Mouse (Mus musculus): ENCODE results near the gene Map2k2. TPM values are rescaled to one million over a fixed set of nuclear protein-coding genes. Genes with fewer than 3 reads are reported as not detected.

Map2k2 gene
- total RNA-seq, 1 experiment from 2014 or later = 161 TPM

DNA sequence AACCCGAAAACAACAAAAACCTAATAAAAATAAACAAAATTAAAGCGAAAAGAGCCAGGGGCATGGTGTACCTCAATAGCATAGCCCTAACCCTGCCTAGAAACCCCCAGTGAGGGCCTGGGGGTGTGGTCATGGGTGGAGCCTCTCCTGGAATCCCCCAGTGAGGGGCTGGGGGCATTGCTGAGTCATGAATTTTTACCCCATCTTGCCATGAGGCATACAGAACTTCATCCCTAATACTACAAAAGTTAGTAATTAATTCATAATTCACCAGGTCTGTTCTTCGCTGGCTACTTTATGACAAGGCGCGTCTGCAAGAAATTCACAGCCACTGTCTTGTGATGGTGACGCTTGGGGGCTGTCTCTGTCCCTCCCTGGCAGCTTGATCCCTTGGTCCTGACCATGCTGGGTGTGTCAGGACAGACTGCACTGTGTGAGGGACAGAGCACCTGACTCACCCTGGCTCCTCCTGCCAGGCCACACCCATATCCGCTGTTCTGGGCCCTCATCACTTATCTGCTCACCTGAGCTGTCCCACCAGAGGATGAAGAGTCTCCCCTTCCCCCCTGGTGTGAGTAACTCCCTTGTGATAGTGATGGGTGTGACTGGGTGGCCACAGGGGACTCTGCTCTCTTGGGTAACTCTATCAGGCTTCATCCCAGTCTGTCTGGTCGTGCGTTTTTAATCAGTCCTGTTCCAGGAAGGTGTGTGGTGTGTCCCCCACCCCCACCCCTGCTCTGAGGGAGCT, 10.6 kb upstream of the Map2k2 start:
- DNase-seq = no peak

DNA sequence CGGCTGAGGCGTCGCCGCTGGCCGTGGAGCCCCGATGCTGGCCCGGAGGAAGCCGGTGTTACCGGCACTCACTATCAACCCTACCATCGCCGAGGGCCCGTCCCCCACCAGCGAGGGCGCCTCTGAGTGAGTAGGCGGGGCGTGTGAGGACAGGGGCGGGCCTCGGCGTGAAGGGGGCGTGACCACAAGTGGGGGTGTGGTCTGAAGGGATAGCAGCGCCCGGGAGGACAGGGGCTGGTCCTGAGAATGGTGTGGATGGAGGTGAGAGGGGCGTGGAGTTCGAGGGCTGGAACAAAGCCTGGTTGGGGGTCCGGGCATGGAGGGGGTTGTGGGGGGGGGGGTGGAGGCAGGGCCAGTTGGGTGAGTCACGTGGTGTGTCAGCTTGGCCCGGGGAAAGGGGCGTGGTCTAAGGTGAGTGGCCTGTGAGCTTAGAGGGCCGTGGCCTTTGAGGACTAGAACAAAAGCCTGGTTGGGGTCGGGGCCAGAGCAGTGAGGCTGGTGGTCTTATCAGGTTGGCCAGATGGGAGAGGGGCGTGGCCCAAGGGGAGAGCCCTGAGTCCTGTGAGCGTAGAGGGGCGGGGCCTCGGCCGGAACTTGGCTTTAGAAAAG, 502 bp downstream of the Map2k2 start:
- DNase-seq = peak; percentile 96

DNA sequence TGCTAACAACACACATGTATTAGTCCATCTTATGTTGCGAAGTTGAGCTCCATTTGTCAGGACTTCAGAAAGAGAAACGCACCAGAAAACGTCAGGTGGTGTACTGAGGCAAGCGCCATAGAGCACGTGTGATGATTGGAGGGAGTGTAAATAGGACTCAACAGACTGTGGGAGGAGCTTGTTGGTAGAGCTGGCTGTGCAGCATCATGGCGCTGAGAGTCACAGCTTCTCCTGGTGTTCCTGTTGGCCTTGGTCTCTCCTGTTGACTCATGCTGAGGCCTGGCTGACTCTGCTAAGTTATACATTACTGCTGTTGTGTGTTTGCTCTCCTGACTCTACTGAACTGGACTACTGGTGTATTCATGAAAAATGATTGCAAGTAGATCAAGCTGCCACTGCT, 7.2 kb downstream of the Map2k2 start:
- no peak for DNase-seq

DNA sequence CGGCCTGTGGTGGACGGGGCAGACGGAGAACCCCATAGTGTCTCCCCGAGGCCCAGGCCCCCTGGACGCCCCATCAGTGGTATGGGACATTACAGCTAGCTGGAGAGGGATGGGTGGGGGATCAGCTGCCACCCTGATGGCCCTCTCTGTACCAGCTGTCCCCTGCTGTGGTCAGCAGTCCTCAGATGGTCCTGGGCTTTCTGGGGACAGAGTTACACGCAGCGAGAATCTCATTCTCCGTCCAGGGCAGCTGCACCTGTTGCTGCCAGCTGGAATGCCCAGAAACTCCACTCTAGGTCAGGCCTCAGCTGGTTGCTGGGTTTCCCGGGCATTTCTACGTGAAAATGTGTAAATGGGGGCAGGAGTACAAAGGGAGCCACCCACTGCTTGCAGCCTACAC, 13.9 kb downstream of the Map2k2 start:
- no peak for DNase-seq

DNA sequence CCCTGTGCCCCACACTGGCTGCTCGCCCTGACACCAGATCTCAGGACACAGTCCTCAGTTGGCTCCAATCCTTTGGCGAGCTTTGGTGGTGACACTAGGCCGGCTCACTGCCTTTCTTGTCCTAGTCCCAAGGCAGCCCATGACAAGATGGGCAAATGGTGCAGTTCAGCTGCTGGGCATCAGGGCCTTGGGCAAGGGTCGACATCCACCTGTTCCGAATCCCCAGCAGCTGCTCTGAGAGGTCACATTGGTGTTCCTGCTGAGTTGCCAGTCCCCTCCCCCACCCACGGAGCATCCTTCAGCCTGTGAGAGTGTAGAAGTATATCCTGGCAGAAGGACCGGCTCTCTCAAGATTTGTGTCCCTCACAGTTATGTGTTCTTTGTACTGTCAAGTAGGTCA, 14.9 kb downstream of the Map2k2 start:
- DNase-seq = no peak

DNA sequence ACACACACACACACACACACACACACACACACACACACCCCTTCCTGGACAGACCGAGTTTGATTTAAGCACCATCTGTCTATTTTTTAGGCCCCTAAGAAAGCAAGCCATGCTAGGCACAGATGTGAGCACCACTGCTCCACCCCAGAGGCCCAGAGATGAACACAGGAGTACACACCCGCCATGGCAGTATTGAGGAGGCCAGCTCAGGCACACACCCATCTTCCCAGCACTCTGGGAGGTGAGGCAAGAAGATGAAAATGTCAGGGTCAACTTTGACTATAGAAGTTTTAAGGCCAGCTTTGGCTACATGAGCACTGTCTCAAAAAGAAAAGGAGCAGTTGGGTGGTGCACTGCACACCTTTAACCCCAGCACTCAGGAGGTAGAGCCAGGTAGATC, 17.2 kb downstream of the Map2k2 start:
- peak; percentile 23 for DNase-seq

DNA sequence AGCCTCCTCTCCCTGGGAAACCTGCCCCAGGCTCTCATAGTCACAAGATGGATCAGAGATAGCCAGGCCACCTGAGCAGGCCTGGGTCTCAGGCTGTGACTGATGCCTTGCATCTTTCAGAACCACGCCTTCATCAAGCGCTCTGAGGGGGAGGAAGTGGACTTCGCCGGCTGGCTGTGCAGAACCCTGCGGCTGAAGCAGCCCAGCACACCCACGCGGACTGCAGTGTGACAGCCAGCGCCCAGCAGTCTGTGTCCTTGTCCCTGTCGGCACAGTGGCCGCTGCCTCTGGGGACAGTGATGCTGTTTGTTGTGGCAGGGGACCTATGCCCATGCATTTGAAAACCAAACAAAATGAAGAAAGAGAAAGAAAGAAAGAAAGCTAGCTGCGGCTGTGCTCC, 17.8 kb downstream of the Map2k2 start:
- DNase-seq = peak; percentile 62

DNA sequence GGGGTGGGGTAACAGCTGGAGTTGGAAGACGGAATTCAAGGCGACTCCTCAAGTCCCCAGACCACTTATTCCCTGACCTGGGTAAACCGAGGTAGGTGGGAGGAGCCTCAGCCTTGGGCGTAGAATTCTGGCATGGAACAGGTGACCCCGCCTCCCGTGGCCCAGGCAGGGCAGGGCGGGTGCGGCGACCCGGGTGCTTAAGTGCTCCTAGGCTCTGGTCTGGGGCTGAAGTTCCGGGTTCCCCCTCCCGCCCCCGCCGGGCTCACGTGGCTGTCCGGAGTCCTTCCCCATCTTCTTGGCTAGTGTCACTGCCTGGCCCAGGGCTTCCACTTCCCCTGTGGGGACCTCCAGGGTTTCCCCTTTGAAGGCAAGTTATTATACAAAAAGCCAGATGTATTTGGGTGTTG, 28.5 kb downstream of the Map2k2 start:
- DNase-seq = peak; percentile 82

DNA sequence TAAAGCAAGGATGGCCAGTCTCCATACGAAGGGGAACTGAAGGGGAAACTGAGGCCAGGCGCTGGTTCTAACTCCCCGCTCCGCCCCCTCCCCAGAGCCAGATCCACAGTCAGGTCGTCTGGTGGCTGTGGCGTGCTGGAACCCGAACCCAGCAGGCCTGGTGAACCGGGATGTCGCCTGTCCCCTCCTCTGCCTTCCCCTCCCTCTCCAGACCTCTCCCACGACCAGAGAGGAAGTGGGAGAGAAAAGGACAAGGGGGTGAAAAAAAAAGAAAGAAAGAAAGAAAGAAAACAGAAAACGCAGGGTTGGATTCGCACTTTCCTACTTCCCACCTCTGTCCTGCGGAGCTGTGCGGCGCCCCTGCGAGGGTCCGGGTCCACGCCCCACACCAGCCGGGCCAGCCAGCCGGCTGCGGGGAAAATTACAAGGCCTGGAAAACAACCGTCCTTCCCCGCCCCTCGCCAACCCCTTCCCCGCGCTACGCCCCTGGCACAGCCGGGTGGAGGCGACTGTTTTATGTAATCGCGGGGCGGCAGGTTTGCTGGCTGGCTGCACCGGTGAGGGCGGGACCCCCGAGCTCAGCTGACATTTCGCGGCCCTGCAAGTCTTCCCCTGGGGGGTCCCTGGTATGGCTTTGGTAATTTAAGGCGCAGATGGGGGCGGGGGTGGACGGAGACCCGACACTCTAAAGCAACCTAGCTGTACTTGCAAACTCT, 29.4 kb downstream of the Map2k2 start, which contains the start of gene Zbtb7a:
Gene Zbtb7a, plus strand, starts transcription at position 255 of the 716 bp plus-strand sequence.
- DNase-seq = peak; percentile 67

DNA sequence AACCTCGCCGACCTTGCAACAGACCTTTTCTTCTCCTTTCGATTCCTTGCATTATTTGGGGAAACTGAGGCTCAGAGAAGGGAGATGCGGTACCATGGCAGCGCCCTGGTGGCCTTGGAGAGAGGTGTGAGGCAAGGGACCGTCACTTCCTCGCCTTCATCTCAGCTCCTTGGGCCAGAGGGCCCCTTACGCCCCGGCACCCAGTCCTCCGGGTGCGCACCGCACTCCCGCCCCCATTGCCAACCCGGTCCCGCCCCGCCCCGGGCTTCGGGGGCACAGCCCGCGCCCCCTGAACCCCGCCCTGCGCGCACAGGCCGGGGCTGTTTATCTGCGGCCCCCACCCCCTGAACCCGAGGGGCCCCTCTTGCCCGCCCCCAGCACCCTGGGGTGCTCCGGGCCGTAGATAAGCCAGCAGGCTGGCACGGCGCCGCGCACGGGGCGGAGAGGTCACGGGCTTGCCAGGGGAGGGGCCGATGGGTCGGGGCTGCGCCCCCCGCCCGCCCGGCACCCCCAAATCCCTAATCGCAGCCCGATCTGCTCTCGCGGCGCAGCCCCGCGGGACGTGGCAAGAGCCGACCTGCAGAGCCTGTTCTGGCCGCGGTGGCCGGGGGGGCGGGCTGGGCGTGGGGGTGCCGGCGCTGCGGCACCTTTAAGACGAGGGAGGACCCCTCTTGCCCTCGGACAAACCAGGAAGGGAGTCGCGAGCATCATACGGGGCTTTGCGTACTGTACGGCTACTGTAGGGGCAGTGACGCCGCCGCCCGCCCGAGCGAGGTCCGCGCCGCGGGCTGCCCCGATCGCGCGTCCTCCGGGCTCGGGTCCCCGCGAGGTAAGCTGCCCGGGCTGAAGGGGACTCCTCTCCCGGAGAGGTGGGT, 30.4 kb downstream of the Map2k2 start:
- DNase-seq = peak; percentile 88

DNA sequence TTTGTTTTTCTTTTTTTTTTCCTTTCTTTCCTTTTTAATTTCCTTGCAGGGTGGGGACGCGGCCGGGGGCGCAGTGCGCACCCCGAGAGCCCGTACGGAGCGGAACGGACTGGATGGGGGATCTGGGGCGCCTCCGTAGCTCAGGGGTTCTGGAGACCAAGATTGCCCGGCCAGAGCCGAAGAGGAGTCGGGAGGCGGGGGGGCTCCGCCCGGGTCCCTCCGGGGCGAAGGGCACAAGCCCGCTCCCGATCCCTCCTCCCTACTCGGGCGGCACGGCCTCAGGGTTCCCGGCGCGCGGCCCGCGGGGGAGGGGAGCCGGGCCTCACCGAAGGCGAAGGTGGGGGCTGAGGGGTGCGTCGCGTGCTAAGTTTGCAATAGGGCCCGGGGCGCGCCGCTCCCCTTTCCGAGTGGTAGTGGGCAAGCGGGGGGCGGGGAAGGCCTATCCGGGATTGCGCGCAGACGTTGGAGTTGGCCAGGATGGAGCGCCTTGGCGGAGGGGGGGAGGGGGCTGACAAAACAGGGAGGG, 31.1 kb downstream of the Map2k2 start:
- peak; percentile 92 for DNase-seq

DNA sequence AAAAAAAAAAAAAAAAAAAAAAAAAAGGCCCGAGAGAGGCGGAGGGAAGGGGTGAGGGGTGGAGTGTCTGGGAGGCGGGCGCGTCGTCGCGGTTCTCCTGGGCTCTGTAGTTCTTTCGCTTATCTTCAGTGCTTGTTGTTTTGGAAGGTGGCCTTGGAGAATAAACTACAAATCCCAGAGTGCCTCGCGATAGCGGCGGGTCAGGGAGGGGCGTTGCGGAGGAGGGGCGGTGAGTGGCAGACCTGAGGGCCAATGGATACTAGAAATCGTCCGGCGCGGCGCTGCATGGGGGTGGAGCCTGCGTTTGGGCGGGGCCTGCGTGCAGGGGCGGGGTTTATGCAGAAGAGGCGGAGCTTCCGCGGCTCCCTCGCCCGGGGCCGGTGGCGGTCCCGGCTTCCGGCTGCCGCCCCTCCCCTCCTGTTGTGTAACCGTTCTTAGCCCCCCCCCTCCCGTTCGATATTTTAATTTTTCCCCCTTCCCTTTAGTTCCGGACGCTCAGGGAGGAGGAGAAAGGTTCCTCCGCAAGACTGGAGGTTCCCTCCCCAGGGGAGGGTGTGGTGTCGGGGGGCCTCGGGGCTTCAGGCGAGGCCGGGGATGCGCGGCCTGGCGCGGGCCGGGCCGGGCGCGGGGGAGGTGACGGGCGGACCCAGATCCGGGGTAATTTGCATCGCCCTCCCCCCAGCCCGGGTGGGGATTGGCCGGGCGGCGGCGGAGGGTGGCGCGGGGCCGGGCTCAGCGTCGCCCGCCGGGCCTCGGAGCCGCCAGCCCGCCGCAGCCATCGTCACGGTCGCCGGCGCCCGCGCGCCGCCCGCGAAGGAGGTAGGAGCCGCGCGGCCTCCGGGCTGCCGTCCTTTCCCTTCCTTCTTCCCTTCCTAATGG, 31.8 kb downstream of the Map2k2 start:
- DNase-seq = peak; percentile 100

DNA sequence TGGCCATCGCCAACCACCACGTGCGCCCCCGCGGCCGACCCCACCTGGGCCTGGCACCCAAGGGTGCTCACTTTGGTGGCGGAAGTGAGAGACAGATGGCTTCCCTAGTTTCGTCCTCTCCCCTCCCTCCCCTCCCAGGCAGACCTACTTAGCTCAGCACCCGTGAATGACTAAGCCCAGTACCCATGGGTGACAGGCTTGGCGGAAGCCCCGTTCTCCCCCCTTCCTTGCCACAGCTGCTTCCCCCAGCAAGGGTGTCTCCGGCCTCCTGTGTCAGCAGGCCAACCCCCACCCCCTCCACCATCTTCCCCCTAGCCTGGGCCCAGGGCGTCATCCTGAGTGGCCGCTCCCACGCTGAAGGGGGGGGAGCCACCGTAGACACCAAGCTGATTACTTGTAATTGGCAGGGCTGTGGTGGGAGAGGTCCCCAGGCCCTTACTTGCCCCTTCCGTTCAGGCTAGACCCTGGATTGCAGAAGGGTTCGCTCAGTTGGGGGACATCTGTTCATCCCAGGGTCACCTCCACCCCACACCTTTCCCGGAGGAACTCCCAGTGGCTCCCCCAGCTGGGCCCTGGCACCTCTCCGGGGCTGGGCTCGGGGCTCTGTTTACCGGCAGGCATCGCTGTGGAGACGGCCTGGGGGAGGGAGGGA, 32.5 kb downstream of the Map2k2 start:
- peak; percentile 75 for DNase-seq

DNA sequence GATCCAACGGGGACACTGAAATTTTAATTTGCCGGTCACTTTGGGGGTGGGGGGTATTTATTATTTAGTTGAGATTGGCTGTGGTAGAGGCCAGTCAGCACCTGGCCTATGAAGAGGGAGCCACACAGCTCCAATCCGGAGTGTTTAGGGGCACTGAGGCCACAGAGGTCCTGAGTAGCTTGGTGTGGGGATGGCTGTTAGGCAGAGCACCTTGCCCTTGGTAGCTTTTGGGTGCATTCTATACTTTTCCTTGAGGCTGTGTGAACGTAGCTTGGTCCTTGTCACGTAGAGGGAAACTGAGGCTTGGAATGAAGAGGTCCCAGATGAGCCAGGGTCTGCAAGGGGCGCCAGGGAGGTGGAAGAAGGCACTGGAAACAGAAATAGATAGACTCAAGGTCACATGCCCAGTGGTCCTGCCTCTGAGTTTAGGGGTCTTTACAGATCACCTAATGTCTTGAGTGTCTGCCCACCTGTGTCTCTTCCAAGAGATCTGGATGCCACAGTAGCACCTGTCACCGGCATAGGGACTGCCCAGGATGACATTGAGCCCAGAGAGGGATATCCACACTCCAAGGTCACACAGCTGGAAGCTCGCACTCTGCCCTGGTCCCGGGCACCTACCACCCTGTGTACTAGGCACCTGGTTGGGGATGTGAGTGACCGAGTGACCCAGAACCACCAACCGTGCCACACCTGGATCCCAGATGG, 33.3 kb downstream of the Map2k2 start:
- DNase-seq = no peak

DNA sequence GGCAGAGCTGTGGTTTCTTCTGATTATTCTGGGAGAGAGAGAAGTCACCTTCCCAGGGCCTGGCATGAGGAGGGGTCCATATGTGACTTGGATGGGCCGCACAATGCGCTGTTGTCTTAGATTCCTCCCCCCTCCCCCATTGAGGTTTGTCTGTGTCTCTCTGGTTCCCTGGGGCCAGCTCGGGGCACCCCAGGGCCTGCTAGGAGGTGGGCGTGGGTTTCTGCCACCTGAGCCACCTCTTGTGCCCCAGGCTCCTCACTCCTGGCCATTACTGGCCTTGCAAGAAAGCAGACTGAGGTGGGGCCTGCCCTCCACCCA, 33.8 kb downstream of the Map2k2 start:
- no peak for DNase-seq

DNA sequence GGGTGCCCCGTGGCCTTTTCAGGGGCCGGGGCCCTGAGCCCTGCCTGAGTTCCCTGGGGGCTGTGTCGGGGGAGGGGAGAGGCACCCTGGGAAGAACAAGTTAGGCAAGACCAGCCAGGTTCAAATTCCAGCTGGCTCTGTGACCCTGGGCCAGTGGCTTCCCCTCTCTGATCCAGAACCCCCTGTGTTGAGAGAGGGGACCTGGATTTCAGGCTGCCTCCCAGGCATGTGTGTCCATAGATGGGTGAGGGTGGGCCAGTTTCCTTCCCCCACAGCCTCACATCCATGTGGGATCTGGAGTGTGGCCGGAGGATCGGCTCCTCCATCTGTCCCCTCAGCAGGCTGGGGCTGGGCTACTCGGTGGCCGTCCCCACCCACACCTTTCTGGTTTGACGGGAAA, 34.3 kb downstream of the Map2k2 start:
- peak; percentile 63 for DNase-seq

DNA sequence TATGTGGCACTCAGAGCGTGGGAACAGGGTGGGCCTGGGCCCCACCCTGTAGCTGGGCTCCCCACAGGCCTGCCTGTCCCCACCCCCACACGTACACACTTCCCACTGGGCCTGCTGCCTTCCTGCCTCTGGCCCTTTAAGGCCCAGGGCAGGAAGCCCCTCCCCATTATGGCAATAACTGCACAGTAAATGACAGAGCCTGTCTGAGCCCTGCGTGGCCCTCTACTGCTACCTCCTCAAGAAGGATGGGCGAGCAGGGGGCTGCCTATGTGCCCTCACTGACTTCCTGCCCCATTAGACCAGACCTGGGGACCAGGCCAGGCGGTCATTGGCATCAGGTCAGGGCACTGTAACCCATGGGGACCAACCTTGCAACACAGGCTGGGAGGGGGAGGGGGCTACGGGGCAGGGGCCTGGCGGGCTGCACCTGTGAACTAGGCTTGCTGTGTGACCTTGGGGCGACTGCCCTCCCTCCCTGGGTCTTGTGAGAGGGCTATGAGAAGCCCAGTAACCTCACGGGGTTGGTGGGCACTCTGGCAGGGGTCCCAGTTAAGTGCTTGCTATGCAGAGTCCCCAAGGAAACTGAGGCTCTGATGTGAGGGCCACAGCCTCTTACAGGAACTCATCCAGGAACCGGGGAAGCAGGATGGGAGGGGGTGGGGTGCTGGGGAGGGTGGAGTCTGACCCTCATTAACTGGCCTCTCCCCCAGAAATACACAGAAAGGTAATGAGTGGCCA, 35.2 kb downstream of the Map2k2 start:
- DNase-seq = peak; percentile 67

DNA sequence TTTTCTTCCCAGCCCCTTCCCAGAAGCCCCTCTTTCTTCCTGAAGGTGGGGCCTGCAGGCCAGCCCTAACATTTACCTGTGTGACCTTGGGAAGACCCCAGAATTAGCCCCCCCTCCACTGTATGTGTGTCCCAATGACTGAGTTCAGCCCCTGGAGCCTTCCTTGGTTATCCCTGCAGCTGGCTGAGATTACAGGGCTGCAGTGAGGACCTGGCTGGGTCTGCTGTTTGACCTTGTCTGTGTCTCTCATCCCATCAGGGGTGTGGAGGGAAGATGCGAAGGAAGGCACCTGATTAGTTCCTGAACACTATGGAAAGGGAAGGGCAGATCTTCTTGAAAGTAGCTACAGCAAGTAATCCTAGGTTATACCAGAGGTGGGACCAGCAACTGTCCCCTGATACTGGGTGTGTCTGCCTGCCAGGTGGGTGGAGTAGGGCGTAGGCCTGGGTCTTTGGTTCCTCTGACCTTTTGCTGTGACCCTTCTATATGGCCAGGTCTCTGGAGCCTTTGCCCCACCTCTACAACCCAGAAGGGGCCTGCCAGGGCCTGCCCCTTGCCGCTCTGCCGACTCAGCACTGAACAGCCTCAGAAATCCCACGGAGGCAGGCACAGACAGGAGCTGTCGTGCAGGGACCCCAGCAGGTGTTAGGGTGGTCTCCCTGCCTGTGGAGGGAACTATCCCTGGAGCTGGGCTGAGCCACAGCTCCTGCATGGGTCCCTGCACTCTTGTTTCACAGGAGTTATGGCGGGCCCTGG, 35.9 kb downstream of the Map2k2 start:
- no peak for DNase-seq
